Mouse (Mus musculus) forebrain, embryonic 11.5 days (tissue): Measurements from ENCODE around the gene Alg14. TPM values are rescaled to one million over a fixed set of nuclear protein-coding genes. Genes with fewer than 3 reads are reported as not detected.

Source experiments
- ATAC-seq: fragments of 200-750 bp; cut with Nextera tagmentation; replicated peaks from 2 replicates; pipeline ENCODE4 v1.8.0; 2017; ENCODE audit warnings: moderate TSS enrichment; ENCODE audit not compliant: low FRiP score
- DNase-seq: peaks from one replicate; pipeline ENCODE4 v3.0.0-alpha.2; 2017; ENCODE audit warnings: low spot score
- H3K27ac ChIP-seq: fragments of 300-500 bp; sonication (generic); 2 replicates; pipeline ENCODE4 v1.5.1; 2014; ENCODE audit warnings: low read depth, low read length
- H3K27me3 ChIP-seq: fragments of 300-500 bp; sonication (generic); 2 replicates; pipeline ENCODE4 v1.6.1; 2014; ENCODE audit warnings: mild to moderate bottlenecking, low read length, mixed read lengths; ENCODE audit not compliant: control insufficient read depth, insufficient read depth
- H3K36me3 ChIP-seq: fragments of 300-500 bp; sonication (generic); 2 replicates; pipeline ENCODE4 v1.6.1; 2014; ENCODE audit warnings: mild to moderate bottlenecking, low read length, moderate library complexity, mixed read lengths; ENCODE audit not compliant: control insufficient read depth, insufficient read depth
- H3K4me1 ChIP-seq: fragments of 300-500 bp; sonication (generic); replicated peaks from 2 replicates; pipeline ENCODE4 v1.6.1; 2014; ENCODE audit warnings: low read length, mixed read lengths; ENCODE audit not compliant: control insufficient read depth, insufficient read depth
- H3K4me2 ChIP-seq: fragments of 300-500 bp; sonication (generic); 2 replicates; pipeline ENCODE4 v1.6.1; 2014; ENCODE audit warnings: low read depth, mild to moderate bottlenecking, low read length, moderate library complexity, mixed read lengths; ENCODE audit not compliant: severe bottlenecking
- H3K4me3 ChIP-seq: fragments of 300-500 bp; sonication (generic); 2 replicates; pipeline ENCODE4 v1.5.1; 2014; ENCODE audit warnings: low read depth, low read length
- H3K9ac ChIP-seq: fragments of 300-500 bp; sonication (generic); 2 replicates; pipeline ENCODE4 v1.6.1; 2014; ENCODE audit warnings: low read length
- H3K9me3 ChIP-seq: fragments of 300-500 bp; sonication (generic); 2 replicates; pipeline ENCODE4 v1.6.1; 2016; ENCODE audit warnings: low read length, mixed read lengths; ENCODE audit not compliant: control insufficient read depth
- WGBS: fragments of 180-500 bp; shearing (Covaris S2); extraction: QIAGEN DNeasy Blood & Tissue Kit; methylation state at CpG from one replicate; pipeline ENCODE4 v1.1.7; 2014; 5-methylcytosine and 5-hydroxymethylcytosine counted together
- polyA plus RNA-seq: library from polyadenylated mRNA; unstranded; fragments of >200 nt; fragmentation: Nextera tagmentation; extraction: Ambion mirVana; gene quantifications from 2 replicates; pipeline ENCODE4 v1.2.1, GENCODE M21; 2014

Gene Alg14
- polyA plus RNA-seq, 1 experiment from 2014 or later = 28.9 TPM

GRCm38 (mm10) chr3:121290681-121291080, 892 bp upstream of the Alg14 start:
- peak overlapping the region; percentile 57 for H3K4me3 ChIP-seq
- H3K9ac ChIP-seq = peak overlapping the region; percentile 67; the same call in 1 of the 2 replicates

GRCm38 (mm10) chr3:121291225-121291559, 381 bp upstream of the Alg14 start:
- H3K36me3 ChIP-seq = no peaks in the 10 kb centered on the region
- ATAC-seq (no peak; the same call in 1 of the 2 replicates), DNase-seq (no peak)
- peak overlapping the region; percentile 57 for H3K4me3 ChIP-seq
- 7% methylated on average over 7 of the region's 7 CpGs for WGBS
- no peaks in the 10 kb centered on the region for H3K27me3 ChIP-seq
- peak overlapping the region; percentile 67 for H3K9ac ChIP-seq
- 0 out of 2 replicates have a peak, but pooled peaks cover 3% of the 10 kb centered on the region for H3K4me1 ChIP-seq
- peak overlapping the region; percentile 67 for H3K4me2 ChIP-seq
- H3K27ac ChIP-seq = peak overlapping the region; percentile 43; the same call in 1 of the 2 replicates
- no peaks in the 10 kb centered on the region for H3K9me3 ChIP-seq

More at GRCm38 (mm10) chr3:121290681-121291080, 892 bp upstream of the Alg14 start:
- no peaks in the 10 kb centered on the region for H3K27me3 ChIP-seq
- H3K9me3 ChIP-seq = no peaks in the 10 kb centered on the region
- DNase-seq (no peak), ATAC-seq (no peak)
- H3K36me3 ChIP-seq = no peaks in the 10 kb centered on the region
- H3K27ac ChIP-seq = no peak overlapping the region
- H3K4me2 ChIP-seq = peak overlapping the region; percentile 67
- 0 out of 2 replicates have a peak, but pooled peaks cover 3% of the 10 kb centered on the region for H3K4me1 ChIP-seq
- 82% methylated on average over 8 of the region's 8 CpGs for WGBS

GRCm38 (mm10) chr3:121294200-121294599, 2.6 kb downstream of the Alg14 start:
- H3K36me3 ChIP-seq = no peaks in the 10 kb centered on the region
- WGBS = 79% methylated on average over 2 of the region's 2 CpGs
- DNase-seq (no peak), ATAC-seq (no peak)
- no peak overlapping the region for H3K4me3 ChIP-seq
- H3K27ac ChIP-seq = no peak overlapping the region
- H3K9ac ChIP-seq = no peak overlapping the region
- 0 out of 2 replicates have a peak, but pooled peaks cover 3% of the 10 kb centered on the region for H3K4me1 ChIP-seq
- H3K9me3 ChIP-seq = no peaks in the 10 kb centered on the region
- H3K4me2 ChIP-seq = no peak overlapping the region
- H3K27me3 ChIP-seq = no peaks in the 10 kb centered on the region

- no peaks in the 10 kb centered on the region for H3K9me3 ChIP-seq
- no peaks in the 10 kb centered on the region for H3K36me3 ChIP-seq
- no peak overlapping the region for H3K27ac ChIP-seq
- no peaks in the 10 kb centered on the region for H3K4me1 ChIP-seq
- ATAC-seq (no peak), DNase-seq (no peak)
- H3K27me3 ChIP-seq = no peaks in the 10 kb centered on the region
- H3K4me2 ChIP-seq = no peak overlapping the region
- 92% methylated on average over 7 of the region's 7 CpGs for WGBS
- no peak overlapping the region for H3K4me3 ChIP-seq
- no peak overlapping the region for H3K9ac ChIP-seq
These were observed 15.1 kb downstream of the Alg14 start for GRCm38 (mm10) chr3:121306641-121307040.

GRCm38 (mm10) chr3:121307532-121308234, 16.1 kb downstream of the Alg14 start:
- Histone ChIP-seq H3K9me3 (no peaks in the 10 kb centered on the region), H3K4me2 (no peak overlapping the region), H3K4me3 (no peak overlapping the region), H3K4me1 (no peaks in the 10 kb centered on the region), H3K27ac (no peak overlapping the region), H3K9ac (no peak overlapping the region), H3K27me3 (no peaks in the 10 kb centered on the region), H3K36me3 (no peaks in the 10 kb centered on the region)
- peak; percentile 78 for ATAC-seq
- DNase-seq = peak; percentile 85
- 78% methylated on average over 7 of the region's 7 CpGs for WGBS

- ATAC-seq (no peak), DNase-seq (no peak)
- no peak overlapping the region for H3K27ac ChIP-seq
- no peaks in the 10 kb centered on the region for H3K27me3 ChIP-seq
- no peaks in the 10 kb centered on the region for H3K36me3 ChIP-seq
- H3K4me1 ChIP-seq = no peaks in the 10 kb centered on the region
- no peak overlapping the region for H3K4me2 ChIP-seq
- H3K4me3 ChIP-seq = no peak overlapping the region
- WGBS = 88% methylated on average over 5 of the region's 5 CpGs
- no peak overlapping the region for H3K9ac ChIP-seq
- H3K9me3 ChIP-seq = no peaks in the 10 kb centered on the region
These were observed 17.4 kb downstream of the Alg14 start for GRCm38 (mm10) chr3:121308935-121309334.

- Histone ChIP-seq H3K27ac (no peak overlapping the region), H3K4me3 (no peak overlapping the region), H3K36me3 (no peaks in the 10 kb centered on the region), H3K9me3 (no peaks in the 10 kb centered on the region), H3K4me2 (no peak overlapping the region), H3K4me1 (no peaks in the 10 kb centered on the region), H3K9ac (no peak overlapping the region), H3K27me3 (no peaks in the 10 kb centered on the region)
- 77% methylated on average over 4 of the region's 4 CpGs for WGBS
- ATAC-seq (no peak), DNase-seq (no peak)
These were observed 17.9 kb downstream of the Alg14 start for GRCm38 (mm10) chr3:121309429-121309828.

GRCm38 (mm10) chr3:121309896-121310714, 18.5 kb downstream of the Alg14 start:
- 90% methylated on average over 16 of the region's 16 CpGs for WGBS
- ATAC-seq = no peak

More at GRCm38 (mm10) chr3:121309896-121310714, 18.5 kb downstream of the Alg14 start:
- DNase-seq = no peak
- Histone ChIP-seq H3K4me3 (no peak overlapping the region), H3K27me3 (no peaks in the 10 kb centered on the region), H3K36me3 (no peaks in the 10 kb centered on the region), H3K4me1 (no peaks in the 10 kb centered on the region), H3K9me3 (no peaks in the 10 kb centered on the region), H3K27ac (no peak overlapping the region), H3K9ac (no peak overlapping the region), H3K4me2 (no peak overlapping the region)
